In genomic region chr1:191853442-191853841, GRCm38 (mm10) we compare ENCODE assay signal across 21 mouse cellular contexts. TPM values are rescaled to one million over a fixed set of nuclear protein-coding genes. Genes with fewer than 3 reads are reported as not detected.
DNase-seq lines count a peak whose midpoint lies in the region; ATAC-seq and TF ChIP-seq lines count a peak whose summit lies in the region.
"Had no signal": no experiment of that assay in that cellular context is flagged by ENCODE, and none has a peak within 500 bp of the region (broad histone marks: within the 10 kb centered on the region; RNA-seq: fewer than 3 reads in every experiment).

No protein-coding gene starts in this region.

- no peak for TF ChIP-seq EP300 in CH12.LX (IDR thresholded peaks at IDR 0.05; ENCODE audit: low read length)

- DNase-seq in heart, postnatal 25 days (ENCODE audit: low spot score), result no peak
- no peak for DNase-seq in CH12.LX (ENCODE audit: extremely low read depth)
- DNase-seq in liver, embryonic 13.5 days, result peak; percentile 79
- DNase-seq in thymus, postnatal 0 days (ENCODE audit: low spot score), result no peak
- DNase-seq in embryo, embryonic 11 days, result no peak
- DNase-seq: adrenal gland, adult 2 months; gastrocnemius, postnatal 36 days; kidney, adult 9 months; kidney, postnatal 36 days; layer of hippocampus, adult 9-11 months; lung, postnatal 10 days; right cerebral cortex, postnatal 4 days; thymus, adult 2 months had no signal

- no peak for TF ChIP-seq RAD21 in CH12.LX (IDR thresholded peaks at IDR 0.05; ENCODE audit: low read depth, low read length)

- no peaks in the 10 kb centered on the region for H3K36me3 ChIP-seq in heart, embryonic 11.5 days (ENCODE audit: control insufficient read depth, insufficient read depth, low read length)
- no peaks in the 10 kb centered on the region for H3K36me3 ChIP-seq in CH12.LX (replicated peaks in 1 of 2; ENCODE audit: control insufficient read depth in 1 of 2, insufficient read depth in 1 of 2, low read length in 1 of 2)
- no peaks in the 10 kb centered on the region for H3K36me3 ChIP-seq in liver, embryonic 13.5 days
- H3K36me3 ChIP-seq: heart, embryonic 15.5 days; hindbrain, embryonic 12.5 days; limb, embryonic 13.5 days; neural tube, embryonic 12.5 days had no signal

- no peaks in the 10 kb centered on the region for H3K9me3 ChIP-seq in heart, embryonic 11.5 days (replicated peaks; ENCODE audit: control insufficient read depth, low read length)
- peaks cover 2% of the 10 kb centered on the region for H3K9me3 ChIP-seq in CH12.LX (replicated peaks; ENCODE audit: low read length)
- no peaks in the 10 kb centered on the region for H3K9me3 ChIP-seq in liver, embryonic 13.5 days (replicated peaks)
- H3K9me3 ChIP-seq: heart, embryonic 15.5 days; hindbrain, embryonic 12.5 days; limb, embryonic 13.5 days; neural tube, embryonic 12.5 days had no signal

- intact Hi-C loops in heart, postnatal 25 days (cut with DNase I), result no loop called here

- 75% methylated on average over 9 of the region's 9 CpGs for WGBS in heart, embryonic 11.5 days (ENCODE audit: insufficient replicate concordance)
- 77% methylated on average over 9 of the region's 9 CpGs for WGBS in bone marrow, adult 2 months
- 67% methylated on average over 9 of the region's 9 CpGs for WGBS in liver, embryonic 13.5 days (ENCODE audit: insufficient replicate concordance)

- H3K27me3 ChIP-seq in heart, embryonic 11.5 days (ENCODE audit: control insufficient read depth, insufficient read depth, low read length), result no peaks in the 10 kb centered on the region; the same call in 1 of the 2 replicates
- H3K27me3 ChIP-seq in CH12.LX (replicated peaks), result no peaks in the 10 kb centered on the region
- H3K27me3 ChIP-seq in liver, embryonic 13.5 days, result no peaks in the 10 kb centered on the region
- H3K27me3 ChIP-seq: heart, embryonic 15.5 days; hindbrain, embryonic 12.5 days; limb, embryonic 13.5 days; neural tube, embryonic 12.5 days had no signal

- no peak overlapping the region for H3K4me3 ChIP-seq in heart, embryonic 11.5 days (ENCODE audit: low read depth, low read length)
- H3K4me3 ChIP-seq in CH12.LX (replicated peaks in 1 of 3; ENCODE audit: low read depth in 2 of 3, low read length in 2 of 3, poor library complexity in 1 of 3), result no peak overlapping the region
- no peak overlapping the region for H3K4me3 ChIP-seq in bone marrow, adult 2 months (replicated peaks; ENCODE audit: control insufficient read depth, low read depth, low read length)
- no peak overlapping the region for H3K4me3 ChIP-seq in liver, embryonic 13.5 days (replicated peaks)
- H3K4me3 ChIP-seq: heart, embryonic 15.5 days; hindbrain, embryonic 12.5 days; limb, embryonic 13.5 days; neural tube, embryonic 12.5 days had no signal

- no peak overlapping the region for H3K9ac ChIP-seq in heart, embryonic 11.5 days (ENCODE audit: low read depth, low read length)
- no peak overlapping the region for H3K9ac ChIP-seq in CH12.LX (ENCODE audit: insufficient read depth, low read depth)
- peak overlapping the region; percentile 45; the same call in 1 of the 2 replicates for H3K9ac ChIP-seq in liver, embryonic 13.5 days
- H3K9ac ChIP-seq: heart, embryonic 15.5 days; hindbrain, embryonic 12.5 days; limb, embryonic 13.5 days; neural tube, embryonic 12.5 days had no signal

- peaks cover 11% of the 10 kb centered on the region for H3K4me1 ChIP-seq in heart, embryonic 11.5 days (ENCODE audit: control insufficient read depth, insufficient read depth, low read length)
- H3K4me1 ChIP-seq in CH12.LX (ENCODE audit: control insufficient read depth in 1 of 2, insufficient read depth in 2 of 2), result peaks cover 0 to 20% of the 10 kb centered on the region in 2 experiments; a peak in 2 of 4 replicates
- H3K4me1 ChIP-seq in bone marrow, adult 2 months (ENCODE audit: control insufficient read depth, insufficient read depth, low read length), result peaks cover 2% of the 10 kb centered on the region; the same call in 1 of the 2 replicates
- peaks cover 57% of the 10 kb centered on the region for H3K4me1 ChIP-seq in liver, embryonic 13.5 days (replicated peaks)
- H3K4me1 ChIP-seq: hindbrain, embryonic 12.5 days; limb, embryonic 13.5 days; neural tube, embryonic 12.5 days had no signal

- H3K27ac ChIP-seq in heart, embryonic 11.5 days (ENCODE audit: low read depth, low read length), result no peak overlapping the region
- H3K27ac ChIP-seq in CH12.LX (ENCODE audit: insufficient read depth, low read depth), result no peak overlapping the region
- H3K27ac ChIP-seq in bone marrow, adult 2 months (ENCODE audit: control insufficient read depth, insufficient read depth, low read depth, low read length, poor library complexity), result peak overlapping the region; percentile 17; the same call in 1 of the 2 replicates
- H3K27ac ChIP-seq in liver, embryonic 13.5 days, result peak overlapping the region; percentile 98
- H3K27ac ChIP-seq: heart, embryonic 15.5 days; hindbrain, embryonic 12.5 days; limb, embryonic 13.5 days; neural tube, embryonic 12.5 days had no signal

- no peak for ATAC-seq in heart, embryonic 11.5 days (replicated peaks; ENCODE audit: insufficient number of reproducible peaks, low FRiP score, low TSS enrichment)
- ATAC-seq in liver, embryonic 13.5 days (ENCODE audit: low read depth), result no peak
- ATAC-seq in cerebellum, adult (ENCODE audit: insufficient number of reproducible peaks, low FRiP score, low TSS enrichment), result no peak
- ATAC-seq: forebrain, embryonic 14.5 days had no signal

- TF ChIP-seq CTCF in CH12.LX (conservative IDR thresholded peaks at IDR 0.05 in 1 of 2, IDR thresholded peaks at IDR 0.05 in 1 of 2; ENCODE audit: low read depth in 2 of 2, low read length in 2 of 2), result no peak
- TF ChIP-seq CTCF in bone marrow, adult 2 months (IDR thresholded peaks at IDR 0.05; ENCODE audit: control insufficient read depth, insufficient read depth, low read length), result no peak

- in situ Hi-C loops in CH12.LX (cut with MboI; ENCODE audit: low pct_ligation_motif_present, low pct_unique_long_range_greater_than_20kb, low sequenced_read_pairs), result no loop called here

- H3K79me2 ChIP-seq in CH12.LX (replicated peaks; ENCODE audit: control insufficient read depth, extremely low read depth, insufficient read depth, poor library complexity, severe bottlenecking), result no peaks in the 10 kb centered on the region

- H3K4me2 ChIP-seq in heart, embryonic 11.5 days, result peak overlapping the region; percentile 19; the same call in 1 of the 2 replicates
- no peak overlapping the region for H3K4me2 ChIP-seq in CH12.LX (ENCODE audit: insufficient read depth, low read depth, poor library complexity, severe bottlenecking)
- H3K4me2 ChIP-seq in liver, embryonic 13.5 days, result peak overlapping the region; percentile 28
- H3K4me2 ChIP-seq: heart, embryonic 15.5 days; hindbrain, embryonic 12.5 days; limb, embryonic 13.5 days; neural tube, embryonic 12.5 days had no signal

- dilution Hi-C loops in CH12.LX (cut with MboI; ENCODE audit: extremely low pct_ligation_motif_present, extremely low pct_unique_long_range_greater_than_20kb, low sequenced_read_pairs), result no loop called here

- no peak for TF ChIP-seq POLR2A in CH12.LX (IDR thresholded peaks at IDR 0.05; ENCODE audit: low read depth, low read length)
- TF ChIP-seq POLR2A in bone marrow, adult 2 months (IDR thresholded peaks at IDR 0.05; ENCODE audit: borderline replicate concordance, control insufficient read depth, low read depth, low read length), result no peak

TF ChIP-seq in CH12.LX, 34 proteins besides CTCF, POLR2A, EP300 and RAD21:
- peak; percentile 68; the same call in 1 of the 2 replicates for TF ChIP-seq MAFK (IDR thresholded peaks at IDR 0.05; ENCODE audit: insufficient replicate concordance, low read length)
- TF ChIP-seq MXI1 (IDR thresholded peaks at IDR 0.05; ENCODE audit: low read depth, low read length), result no peak

RNA-seq across cellular contexts. Expression of gene Nek2, which starts 32.2 kb away (rescaled TPM):
- polyA plus RNA-seq in heart, embryonic 11.5 days (2014; fragmentation: Nextera tagmentation; extraction: Ambion mirVana), result 27.0 and 32.2 TPM in 2 replicates
- total RNA-seq in heart, postnatal 25 days (2021), result under 1 TPM; 0.57 to 0.78 TPM
- total RNA-seq in CH12.LX (2012; rRNA removed) (41.3 and 48.9 TPM in 2 replicates), CH12.LX (2014; rRNA removed) (51.2 and 55.4 TPM in 2 replicates)
- 68.8 and 79.4 TPM in 2 replicates for polyA plus RNA-seq in CH12.LX (2012; ENCODE audit: insufficient read length, low read depth)
- 23.5 and 26.9 TPM in 2 replicates for polyA plus RNA-seq in bone marrow, adult 2 months (2011; ENCODE audit: insufficient read depth, insufficient read length, low replicate concordance, missing spikeins)
- 39.3 and 45.7 TPM in 2 replicates for polyA plus RNA-seq in liver, embryonic 13.5 days (2015; fragmentation: Nextera tagmentation; extraction: Ambion mirVana)
- polyA plus RNA-seq in thymus, postnatal 0 days (2015; fragmentation: Nextera tagmentation; extraction: Ambion mirVana), result 49.8 and 53.1 TPM in 2 replicates

RNA-seq across cellular contexts. Expression of gene Slc30a1, which starts 53.1 kb away (rescaled TPM):
- 2.1 and 2.4 TPM in 2 replicates for polyA plus RNA-seq in heart, embryonic 11.5 days (2014; fragmentation: Nextera tagmentation; extraction: Ambion mirVana)
- 10 to 100 TPM; 18.4 to 25.6 TPM for total RNA-seq in heart, postnatal 25 days (2021)
- total RNA-seq in CH12.LX (2012; rRNA removed) (4.5 and 4.6 TPM in 2 replicates), CH12.LX (2014; rRNA removed) (8.9 and 9.4 TPM in 2 replicates)
- polyA plus RNA-seq in CH12.LX (2012; ENCODE audit: insufficient read length, low read depth), result 12.7 and 15.8 TPM in 2 replicates
- 5.0 and 7.9 TPM in 2 replicates for polyA plus RNA-seq in bone marrow, adult 2 months (2011; ENCODE audit: insufficient read depth, insufficient read length, low replicate concordance, missing spikeins)
- 2.7 and 3.0 TPM in 2 replicates for polyA plus RNA-seq in liver, embryonic 13.5 days (2015; fragmentation: Nextera tagmentation; extraction: Ambion mirVana)
- polyA plus RNA-seq in thymus, postnatal 0 days (2015; fragmentation: Nextera tagmentation; extraction: Ambion mirVana), result 1.6 and 2.6 TPM in 2 replicates

Comparison
In these comparisons a context has a peak if more than half of its experiments do, and no peak if none do; other contexts are left out.
1. H3K27ac ChIP-seq: peak in bone marrow, adult 2 months (single experiment) and liver, embryonic 13.5 days (single experiment); none in heart, embryonic 11.5 days (single experiment) and CH12.LX (single experiment).